Mouse (Mus musculus) lung, postnatal 14 days (tissue): ENCODE data around the gene Rpusd1.
A peak's percentile ranks its signal among the peaks of the same experiment; 100 is the strongest.

Experiments used
- DNase-seq: peaks from one replicate; pipeline ENCODE4 v3.0.0; 2021

Gene Rpusd1

GRCm38 (mm10) chr17:25727265-25728008 is at the start of gene Rpusd1, which contains the start of gene Chtf18:
Rpusd1 (plus strand) TSS chr17:25727670.
Chtf18 (minus strand) TSS chr17:25727419.
- DNase-seq: peak; percentile 99

DNA sequence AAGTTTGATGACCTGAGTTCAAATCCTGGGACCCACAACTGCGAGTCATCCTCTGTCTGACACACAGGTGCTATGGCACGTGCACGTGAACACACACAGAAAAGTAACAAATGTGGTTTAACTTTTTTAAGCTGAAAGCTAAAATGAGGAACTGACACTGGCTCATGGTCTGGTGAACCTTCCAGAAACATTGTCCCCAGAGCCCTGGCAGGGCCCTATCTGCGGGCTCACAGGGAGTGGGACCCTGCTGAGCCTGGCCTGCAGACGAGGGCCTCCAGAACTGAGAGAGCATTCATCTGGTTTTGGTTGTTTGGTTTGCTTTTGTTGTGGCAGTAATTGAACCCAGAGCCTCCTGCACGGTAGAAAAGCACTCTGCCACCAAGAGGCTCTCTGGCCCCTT is 49.5 kb upstream of the Rpusd1 start:
- DNase-seq: no peak

- DNase-seq: no peak
Observed at GRCm38 (mm10) chr17:25679818-25680217, 47.7 kb upstream of the Rpusd1 start.

DNA sequence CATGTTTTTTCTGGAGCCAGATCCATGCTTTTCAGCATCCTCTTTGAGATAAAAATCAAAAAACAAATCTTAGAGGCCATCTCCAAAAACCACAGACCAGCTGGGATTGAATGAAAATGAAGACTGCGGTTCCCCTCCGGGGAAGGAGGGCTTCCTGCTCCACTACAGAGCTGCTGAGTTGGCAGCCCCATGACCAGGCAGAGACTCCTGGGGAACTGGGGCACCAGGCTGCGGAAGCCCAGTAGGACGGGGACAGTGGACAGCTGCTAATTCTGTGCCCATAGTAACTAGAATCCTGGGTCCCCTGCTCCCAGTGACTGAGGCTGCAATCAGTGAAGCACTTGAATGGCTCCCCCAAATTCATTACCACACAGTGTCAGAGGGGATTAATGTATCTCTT is 45.8 kb upstream of the Rpusd1 start:
- no peak for DNase-seq

DNA sequence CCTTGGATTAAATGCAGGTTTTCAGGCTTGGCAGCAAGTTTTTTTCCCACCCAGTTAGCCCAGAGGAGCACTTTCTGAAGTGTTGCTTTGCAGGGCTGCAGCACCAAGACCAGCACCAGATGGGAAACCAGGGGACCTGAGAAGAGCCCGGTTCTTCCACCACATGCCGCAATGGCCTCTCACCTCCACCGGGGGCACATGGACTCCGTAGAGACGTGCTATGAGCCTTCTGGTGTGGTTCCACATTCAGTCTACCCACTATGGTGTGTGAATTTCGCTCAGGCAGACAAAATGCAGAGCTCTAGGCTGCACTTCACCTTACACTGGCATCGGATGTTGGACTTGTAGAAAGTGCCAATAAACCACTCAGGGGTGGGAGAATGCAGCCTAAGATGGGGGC is 41.1 kb upstream of the Rpusd1 start:
- no peak for DNase-seq

DNA sequence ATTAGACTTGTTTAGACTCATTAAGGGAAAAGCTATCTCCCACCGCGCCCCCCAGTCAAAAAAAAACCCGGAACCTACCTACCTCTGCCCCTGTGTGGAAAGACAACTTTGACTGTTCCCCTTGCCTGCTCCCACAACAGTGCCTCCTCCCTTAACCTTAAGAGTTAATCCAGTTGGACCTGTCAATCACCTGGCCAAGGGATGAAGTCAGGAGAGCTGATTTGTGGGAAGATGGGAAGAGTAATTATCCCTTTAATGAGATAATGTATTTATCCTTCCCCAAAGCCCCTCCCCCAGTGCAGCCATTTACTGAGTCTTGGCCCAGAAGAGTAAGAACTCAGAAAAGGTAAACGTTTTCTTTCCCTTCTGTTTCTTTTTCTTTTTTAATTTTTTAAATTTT is 38.5 kb upstream of the Rpusd1 start:
- no peak for DNase-seq

GRCm38 (mm10) chr17:25696263-25696662 is 31.2 kb upstream of the Rpusd1 start:
- DNase-seq: no peak

DNA sequence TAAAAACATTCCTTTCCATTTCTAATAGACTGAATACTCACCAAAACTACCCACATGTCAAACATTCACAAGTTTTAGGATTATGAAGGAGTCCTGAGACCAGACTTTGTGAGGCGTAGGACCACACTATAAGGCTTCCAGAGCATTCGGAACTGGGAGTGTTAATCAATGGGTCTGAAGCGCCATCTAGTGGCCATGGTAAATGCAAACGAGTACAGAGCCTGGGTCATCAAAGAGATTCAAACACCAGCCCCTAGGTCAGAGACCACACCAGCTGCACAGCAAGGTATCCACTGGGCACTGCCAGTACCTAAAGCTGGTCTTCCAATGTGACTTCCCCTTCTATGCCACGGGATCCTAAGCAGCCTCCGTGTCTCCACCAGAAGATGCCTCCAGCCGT is 29.0 kb upstream of the Rpusd1 start:
- peak; percentile 83 for DNase-seq

GRCm38 (mm10) chr17:25700863-25701496 is 26.5 kb upstream of the Rpusd1 start:
- DNase-seq: no peak

DNA sequence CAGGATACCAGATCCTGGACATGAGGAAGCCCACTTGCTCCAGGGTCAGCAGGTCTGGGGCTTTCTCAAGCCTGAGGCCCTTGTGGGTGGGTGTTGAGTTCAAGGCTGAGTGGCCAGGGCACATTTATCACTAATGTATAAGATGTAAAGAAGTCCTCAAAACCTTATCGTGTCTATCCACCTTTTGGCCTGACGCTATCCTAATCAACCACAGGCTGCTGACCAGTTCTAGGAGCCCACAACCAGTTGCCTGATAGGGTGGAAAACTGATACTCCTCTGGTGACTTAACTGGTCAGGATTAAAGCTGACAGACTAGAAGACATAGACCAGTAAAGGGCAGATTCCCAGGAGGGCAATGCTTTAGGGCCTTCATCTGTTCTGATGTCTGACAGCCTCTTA is 17.5 kb upstream of the Rpusd1 start:
- no peak for DNase-seq

DNA sequence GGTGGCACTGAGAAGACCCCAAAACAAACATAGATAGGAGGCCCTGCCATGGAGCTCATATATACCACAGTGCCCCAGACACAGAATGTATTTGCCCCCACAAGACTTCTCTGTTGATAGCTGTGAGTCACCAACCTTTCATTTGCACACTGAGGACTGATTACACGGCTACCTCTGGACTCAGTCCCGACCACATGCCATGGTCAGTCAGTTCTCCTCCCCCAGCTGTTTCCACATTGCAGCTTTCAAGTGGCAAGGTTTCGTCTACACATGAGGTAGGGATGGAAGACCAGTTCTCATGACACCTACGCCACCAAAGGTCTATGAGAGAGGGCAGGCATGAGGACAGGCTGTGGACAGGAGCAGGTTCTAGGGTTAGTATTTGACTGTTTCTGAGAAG is 16.3 kb upstream of the Rpusd1 start:
- DNase-seq: no peak

GRCm38 (mm10) chr17:25715627-25716026 is 11.8 kb upstream of the Rpusd1 start:
- no peak for DNase-seq

DNA sequence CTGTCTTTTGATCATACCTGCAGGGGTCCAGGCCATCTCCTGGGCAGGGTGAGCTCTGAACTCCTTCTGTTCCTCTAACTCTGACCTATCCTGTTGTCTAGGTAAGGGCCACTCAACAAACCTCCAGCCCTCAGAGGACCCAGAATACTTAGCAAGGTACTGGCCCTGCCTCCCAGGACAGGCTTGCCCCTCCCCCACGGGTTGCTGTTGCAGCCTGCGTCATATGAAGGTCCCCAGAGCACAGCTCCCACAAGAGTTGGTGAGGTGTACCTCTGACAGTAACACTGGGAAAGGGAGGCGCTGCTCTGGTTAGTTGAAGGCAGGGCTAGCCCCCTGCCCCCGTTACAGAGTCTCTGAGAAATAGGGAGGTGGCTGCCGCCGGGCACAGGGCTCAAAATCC is 11.3 kb upstream of the Rpusd1 start:
- DNase-seq: no peak

GRCm38 (mm10) chr17:25716711-25717637 is 10.5 kb upstream of the Rpusd1 start, which contains the start of gene Gng13:
Gng13 (plus strand) TSS chr17:25717171.
- DNase-seq: no peak

DNA sequence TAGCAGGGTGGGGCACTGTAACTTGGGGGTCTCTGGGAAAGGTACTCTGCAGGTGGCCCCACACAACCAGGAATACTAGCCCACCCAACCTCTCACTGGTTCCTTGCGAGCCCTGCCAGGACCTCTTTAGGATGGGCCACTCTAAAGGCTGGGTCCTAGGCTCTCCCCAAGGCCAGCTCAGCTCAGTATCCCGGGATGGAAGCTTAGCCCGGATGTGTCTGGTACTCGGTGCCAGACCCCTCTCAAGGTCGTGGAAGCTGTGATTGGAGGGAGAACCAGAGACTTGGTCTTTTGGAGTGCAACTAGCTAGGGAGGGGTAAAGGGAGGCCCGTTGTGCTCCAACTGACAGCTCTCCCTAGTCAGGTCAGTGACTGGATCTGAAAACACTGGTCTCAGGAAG is 9.8 kb upstream of the Rpusd1 start:
- no peak for DNase-seq

DNA sequence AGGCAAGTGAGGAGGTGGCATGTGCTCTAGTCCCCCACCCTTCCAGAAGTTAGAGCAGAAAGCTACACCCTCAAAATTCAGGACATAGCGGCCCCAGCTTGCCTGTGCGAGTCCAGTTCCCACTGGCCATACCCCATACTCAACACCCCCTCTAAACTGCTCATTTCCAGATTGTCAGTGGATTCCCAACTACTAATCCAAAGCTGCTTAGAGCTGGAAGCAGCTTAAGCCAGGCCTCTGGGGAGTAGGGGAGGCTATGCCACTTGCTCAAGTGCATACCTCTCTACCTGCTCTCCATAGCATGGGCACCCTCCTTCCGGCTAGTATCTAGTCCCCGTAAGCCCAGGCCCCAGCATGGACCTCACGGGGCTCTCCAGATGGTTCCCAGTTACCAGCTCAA is 6.0 kb upstream of the Rpusd1 start:
- DNase-seq: no peak

GRCm38 (mm10) chr17:25723470-25723869 is 4.0 kb upstream of the Rpusd1 start:
- DNase-seq: no peak

GRCm38 (mm10) chr17:25723919-25724318 is 3.6 kb upstream of the Rpusd1 start:
- DNase-seq: no peak

GRCm38 (mm10) chr17:25725264-25725663 is 2.2 kb upstream of the Rpusd1 start:
- no peak for DNase-seq

GRCm38 (mm10) chr17:25728009-25728270 is 470 bp downstream of the Rpusd1 start:
- DNase-seq: peak; percentile 16

GRCm38 (mm10) chr17:25732082-25732481 is 4.6 kb downstream of the Rpusd1 start:
- DNase-seq: peak; percentile 88

- DNase-seq: no peak
Observed at GRCm38 (mm10) chr17:25735246-25735645, 7.8 kb downstream of the Rpusd1 start.

- no peak for DNase-seq
Observed at GRCm38 (mm10) chr17:25735745-25736144, 8.3 kb downstream of the Rpusd1 start, which contains the start of gene Mslnl. Mslnl (plus strand) TSS chr17:25736042.

DNA sequence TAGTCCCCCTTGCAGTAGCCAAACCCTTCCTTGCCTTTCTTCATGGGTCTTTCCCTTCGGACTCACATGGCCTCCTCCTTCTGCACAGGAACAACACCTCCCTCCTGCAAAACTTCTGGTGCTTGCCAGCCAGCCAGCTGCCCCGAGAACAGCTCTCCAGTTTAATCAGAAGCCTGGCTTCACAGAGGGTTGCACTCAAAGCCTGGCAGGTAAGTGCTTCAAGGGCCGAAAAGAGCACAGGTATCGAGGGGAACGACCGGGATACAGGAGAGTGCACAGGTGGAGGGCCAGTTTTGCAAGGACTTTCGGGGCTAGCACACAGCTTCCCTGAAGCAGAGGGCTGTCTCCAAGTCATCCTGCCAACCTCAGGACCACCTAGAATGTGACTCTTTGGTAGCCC is 11.4 kb downstream of the Rpusd1 start:
- DNase-seq: no peak
